In genomic region chr14:93887066-93887465, GRCm38 (mm10) we compare ENCODE assay signal across 15 mouse cellular contexts. TPM values are rescaled to one million over a fixed set of nuclear protein-coding genes. Genes with fewer than 3 reads are reported as not detected.
A peak's percentile ranks its signal among the peaks of the same experiment; 100 is the strongest.
DNase-seq lines count a peak whose midpoint lies in the region; ATAC-seq and TF ChIP-seq lines count a peak whose summit lies in the region.
"Had no signal": no experiment of that assay in that cellular context is flagged by ENCODE, and none has a peak within 500 bp of the region (broad histone marks: within the 10 kb centered on the region; RNA-seq: fewer than 3 reads in every experiment).

No protein-coding gene starts in this region.

- H3K9me3 ChIP-seq in hindbrain, embryonic 11.5 days (ENCODE audit: control insufficient read depth, low read length): no peaks in the 10 kb centered on the region
- H3K9me3 ChIP-seq in hindbrain, embryonic 10.5 days: no peaks in the 10 kb centered on the region
- no peaks in the 10 kb centered on the region for H3K9me3 ChIP-seq in embryonic facial prominence, embryonic 14.5 days (ENCODE audit: control insufficient read depth, low read length)
- H3K9me3 ChIP-seq in forebrain, postnatal 0 days (ENCODE audit: low read length): no peaks in the 10 kb centered on the region
- H3K9me3 ChIP-seq in midbrain, embryonic 16.5 days (replicated peaks; ENCODE audit: control insufficient read depth, low read length, poor library complexity, severe bottlenecking): no peaks in the 10 kb centered on the region

- no peak overlapping the region for H3K4me2 ChIP-seq in hindbrain, embryonic 11.5 days (replicated peaks; ENCODE audit: low read depth, low read length)
- peak overlapping the region; percentile 76 for H3K4me2 ChIP-seq in embryonic facial prominence, embryonic 14.5 days (ENCODE audit: low read depth, low read length)
- peak overlapping the region; percentile 78 for H3K4me2 ChIP-seq in forebrain, postnatal 0 days (ENCODE audit: low read depth)
- H3K4me2 ChIP-seq in midbrain, embryonic 16.5 days (ENCODE audit: low read length): peak overlapping the region; percentile 74
- H3K4me2 ChIP-seq: liver, embryonic 11.5 days had no signal

- H3K4me3 ChIP-seq in hindbrain, embryonic 11.5 days (ENCODE audit: low read depth, low read length): peak overlapping the region; percentile 10; the same call in 1 of the 2 replicates
- H3K4me3 ChIP-seq in hindbrain, embryonic 10.5 days: no peak overlapping the region
- H3K4me3 ChIP-seq in embryonic facial prominence, embryonic 14.5 days (ENCODE audit: low read depth, low read length): 0 out of 2 replicates have a peak overlapping the region, but pooled peaks have one; percentile 4
- H3K4me3 ChIP-seq in forebrain, postnatal 0 days (ENCODE audit: low read depth, low read length): peak overlapping the region; percentile 65
- peak overlapping the region; percentile 67 for H3K4me3 ChIP-seq in midbrain, embryonic 16.5 days (ENCODE audit: low read depth, low read length)

- H3K27me3 ChIP-seq in hindbrain, embryonic 11.5 days (ENCODE audit: control insufficient read depth, insufficient read depth, low read length): no peaks in the 10 kb centered on the region
- 0 out of 2 replicates have a peak, but pooled peaks cover 4% of the 10 kb centered on the region for H3K27me3 ChIP-seq in hindbrain, embryonic 10.5 days (ENCODE audit: insufficient read depth, poor library complexity, severe bottlenecking)
- no peaks in the 10 kb centered on the region for H3K27me3 ChIP-seq in embryonic facial prominence, embryonic 14.5 days (replicated peaks; ENCODE audit: control insufficient read depth, insufficient read depth, low read length)
- H3K27me3 ChIP-seq in forebrain, postnatal 0 days (ENCODE audit: insufficient read depth, low read length): no peaks in the 10 kb centered on the region
- H3K27me3 ChIP-seq in midbrain, embryonic 16.5 days (ENCODE audit: control insufficient read depth, insufficient read depth, low read depth, low read length): no peaks in the 10 kb centered on the region

- DNase-seq in hindbrain, embryonic 11.5 days (ENCODE audit: low spot score): no peak
- no peak for DNase-seq in hindbrain, embryonic 10.5 days (ENCODE audit: low spot score)
- no peak for DNase-seq in embryonic facial prominence, embryonic 14.5 days (ENCODE audit: low spot score)
- no peak for DNase-seq in forebrain, postnatal 0 days
- no peak for DNase-seq in right cerebral cortex, postnatal 36 days (ENCODE audit: low spot score in 2 of 2)
- DNase-seq in embryo, embryonic 10 days (ENCODE audit: low spot score): no peak
- DNase-seq in lung, postnatal 4 days: no peak
- DNase-seq: adrenal gland, postnatal 10 days; heart, postnatal 4 days; kidney, adult 18-20 months; kidney, postnatal 4 days; lung, postnatal 10 days had no signal

- no peak overlapping the region for H3K27ac ChIP-seq in hindbrain, embryonic 11.5 days (ENCODE audit: low read depth, low read length)
- H3K27ac ChIP-seq in hindbrain, embryonic 10.5 days: no peak overlapping the region
- no peak overlapping the region for H3K27ac ChIP-seq in embryonic facial prominence, embryonic 14.5 days (replicated peaks; ENCODE audit: low read depth, low read length)
- no peak overlapping the region for H3K27ac ChIP-seq in forebrain, postnatal 0 days (ENCODE audit: low read depth, low read length)
- H3K27ac ChIP-seq in midbrain, embryonic 16.5 days (ENCODE audit: low read length): no peak overlapping the region

- no peak overlapping the region for H3K9ac ChIP-seq in hindbrain, embryonic 11.5 days (ENCODE audit: low read depth, low read length)
- H3K9ac ChIP-seq in embryonic facial prominence, embryonic 14.5 days (ENCODE audit: low read depth, low read length): no peak overlapping the region
- peak overlapping the region; percentile 76 for H3K9ac ChIP-seq in forebrain, postnatal 0 days
- H3K9ac ChIP-seq in midbrain, embryonic 16.5 days (ENCODE audit: low read depth, low read length): peak overlapping the region; percentile 81

- no peaks in the 10 kb centered on the region for H3K4me1 ChIP-seq in hindbrain, embryonic 11.5 days (replicated peaks; ENCODE audit: control insufficient read depth, insufficient read depth, low read length)
- peaks cover 11% of the 10 kb centered on the region; the same call in 1 of the 2 replicates for H3K4me1 ChIP-seq in hindbrain, embryonic 10.5 days (replicated peaks)
- peaks cover 4% of the 10 kb centered on the region; the same call in 1 of the 2 replicates for H3K4me1 ChIP-seq in embryonic facial prominence, embryonic 14.5 days (ENCODE audit: control insufficient read depth, insufficient read depth, low read length)
- H3K4me1 ChIP-seq in forebrain, postnatal 0 days (ENCODE audit: insufficient read depth): 0 out of 2 replicates have a peak, but pooled peaks cover 5% of the 10 kb centered on the region
- peaks cover 27% of the 10 kb centered on the region for H3K4me1 ChIP-seq in midbrain, embryonic 16.5 days (ENCODE audit: control insufficient read depth, insufficient read depth, low read length)

- ATAC-seq in hindbrain, embryonic 11.5 days (ENCODE audit: low FRiP score): no peak
- ATAC-seq in embryonic facial prominence, embryonic 14.5 days (ENCODE audit: low read depth): no peak
- ATAC-seq in forebrain, postnatal 0 days: no peak
- no peak for ATAC-seq in midbrain, embryonic 16.5 days

- 76% methylated on average over 7 of the region's 7 CpGs for WGBS in hindbrain, embryonic 11.5 days
- WGBS in hindbrain, embryonic 10.5 days: 81% methylated on average over 7 of the region's 7 CpGs
- WGBS in embryonic facial prominence, embryonic 14.5 days: 48% methylated on average over 7 of the region's 7 CpGs
- 27% methylated on average over 7 of the region's 7 CpGs for WGBS in forebrain, postnatal 0 days
- 58% methylated on average over 7 of the region's 7 CpGs for WGBS in midbrain, embryonic 16.5 days

- no peak for TF ChIP-seq CTCF in forebrain, postnatal 0 days (IDR thresholded peaks at IDR 0.05; ENCODE audit: low read depth)

- no peaks in the 10 kb centered on the region for H3K36me3 ChIP-seq in hindbrain, embryonic 11.5 days (ENCODE audit: control insufficient read depth, insufficient read depth, low read length)
- no peaks in the 10 kb centered on the region for H3K36me3 ChIP-seq in hindbrain, embryonic 10.5 days
- H3K36me3 ChIP-seq in embryonic facial prominence, embryonic 14.5 days (ENCODE audit: control insufficient read depth, insufficient read depth, low read length): no peaks in the 10 kb centered on the region
- no peaks in the 10 kb centered on the region for H3K36me3 ChIP-seq in forebrain, postnatal 0 days (ENCODE audit: insufficient read depth)
- peaks cover 6% of the 10 kb centered on the region for H3K36me3 ChIP-seq in midbrain, embryonic 16.5 days (ENCODE audit: control insufficient read depth, insufficient read depth, low read length)
- H3K36me3 ChIP-seq: G1E had no signal

RNA-seq across cellular contexts. Expression of gene Pcdh9, which starts 3.4 kb away (rescaled TPM):
- polyA plus RNA-seq in hindbrain, embryonic 11.5 days (2014; fragmentation: Nextera tagmentation; extraction: Ambion mirVana): 41.3 and 50.9 TPM in 2 replicates
- 17.0 and 39.2 TPM in 2 replicates for polyA plus RNA-seq in hindbrain, embryonic 10.5 days (2016; fragmentation: Nextera tagmentation; extraction: Ambion mirVana)
- 33.7 and 40.4 TPM in 2 replicates for polyA plus RNA-seq in embryonic facial prominence, embryonic 14.5 days (2014; fragmentation: Nextera tagmentation; extraction: Ambion mirVana)
- 94.6 and 100 TPM in 2 replicates for total RNA-seq in forebrain, postnatal 0 days (2014; rRNA removed)
- polyA plus RNA-seq in forebrain, postnatal 0 days (2015; fragmentation: Nextera tagmentation; extraction: Ambion mirVana): 57.1 and 85.2 TPM in 2 replicates
- 179 and 187 TPM in 2 replicates for polyA plus RNA-seq in midbrain, embryonic 16.5 days (2015; fragmentation: Nextera tagmentation; extraction: Ambion mirVana)
- polyA plus RNA-seq: G1E had no signal

Comparison
In these comparisons a context has a peak if more than half of its experiments do, and no peak if none do; other contexts are left out.
1. H3K9ac ChIP-seq: peak in forebrain, postnatal 0 days (single experiment) and midbrain, embryonic 16.5 days (single experiment); none in hindbrain, embryonic 11.5 days (single experiment) and embryonic facial prominence, embryonic 14.5 days (single experiment).